Mouse (Mus musculus) embryo, embryonic 10 days (tissue): ENCODE measurements around the gene Bclaf3.
A peak's percentile ranks its signal among the peaks of the same experiment; 100 is the strongest.
"Not testable (repeated sequence)": the region's sequence is repeated elsewhere in the genome, so short reads cannot be mapped to it uniquely, and the experiment has no call there.

Source experiments
- DNase-seq: peaks from one replicate; pipeline ENCODE4 v3.0.0-alpha.2; 2015; ENCODE audit warnings: low spot score

Gene Bclaf3

DNA sequence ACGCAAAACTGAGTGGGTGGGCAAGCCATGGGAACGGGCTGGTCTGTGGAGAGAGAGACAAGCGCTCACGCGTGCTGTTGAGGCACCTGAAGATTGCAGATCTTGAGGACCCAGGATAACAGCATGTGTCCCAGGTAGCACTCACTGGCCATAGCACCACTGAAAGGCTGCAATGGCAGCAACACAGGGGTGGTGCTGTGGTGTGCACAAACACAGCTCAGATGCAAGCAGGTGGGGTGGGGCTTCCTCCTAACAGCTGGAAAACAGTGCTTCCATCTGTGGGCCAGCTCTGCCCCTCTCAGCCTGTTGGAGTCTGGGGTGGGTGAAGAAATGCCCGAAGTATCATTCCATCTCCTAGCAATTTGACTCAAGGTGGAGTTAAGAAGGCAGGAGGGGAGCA lies at the start of gene Bclaf3:
TSS of gene Bclaf3 (plus strand) at position 301 of the 400 bp plus-strand sequence.
- no peak for DNase-seq

DNA sequence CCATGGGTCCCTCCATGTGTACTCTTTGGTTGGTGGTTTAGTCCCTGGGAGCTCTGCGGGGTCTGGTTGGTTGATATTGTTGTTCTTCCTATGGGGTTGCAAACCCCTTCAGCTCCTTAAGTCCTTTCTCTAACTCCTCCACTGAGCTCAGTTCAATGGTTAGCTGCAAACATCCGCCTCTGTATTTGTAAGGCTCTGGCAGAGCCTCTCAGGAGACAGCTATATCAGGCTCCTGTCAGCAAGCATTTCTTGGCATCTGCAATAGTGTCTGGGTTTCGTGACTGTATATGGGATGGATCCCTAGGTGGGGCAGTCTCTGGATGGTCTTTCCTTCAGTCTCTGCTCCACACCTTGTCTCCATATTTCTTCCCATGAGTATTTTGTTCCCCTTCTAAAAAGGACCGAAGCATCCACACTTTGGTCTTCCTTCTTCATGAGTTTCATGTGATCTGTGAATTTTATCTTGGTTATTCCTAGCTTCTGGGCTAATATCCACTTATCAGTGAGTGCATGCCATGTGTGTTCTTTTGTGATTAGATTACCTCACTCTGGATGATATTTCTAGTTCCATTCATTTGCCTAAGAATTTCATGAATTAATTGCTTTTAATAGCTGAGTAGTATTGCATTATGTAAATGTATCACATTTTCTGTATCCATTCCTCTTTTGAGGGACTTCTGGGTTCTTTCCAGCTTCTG lies 48.1 kb upstream of the Bclaf3 start:
- not testable (repeated sequence) for DNase-seq

DNA sequence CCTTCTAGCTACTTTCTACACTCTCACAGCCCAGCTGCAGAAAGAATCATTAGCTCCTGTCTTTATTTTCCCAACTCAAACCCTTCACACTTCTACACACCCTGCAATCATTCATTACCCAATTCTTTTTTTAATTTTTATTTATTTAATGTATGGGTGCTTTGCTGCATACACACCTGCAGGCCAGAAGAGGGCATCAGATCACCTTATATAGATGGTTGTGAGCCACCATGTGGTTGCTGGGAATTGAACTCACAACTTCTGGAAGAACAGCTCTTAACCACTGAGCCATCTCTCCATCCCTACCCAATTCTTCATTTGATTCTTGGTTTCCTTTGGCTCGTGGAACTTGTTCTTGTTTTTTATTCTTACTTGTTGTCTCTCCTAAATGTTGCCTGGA lies 42.2 kb upstream of the Bclaf3 start:
- no peak for DNase-seq

DNA sequence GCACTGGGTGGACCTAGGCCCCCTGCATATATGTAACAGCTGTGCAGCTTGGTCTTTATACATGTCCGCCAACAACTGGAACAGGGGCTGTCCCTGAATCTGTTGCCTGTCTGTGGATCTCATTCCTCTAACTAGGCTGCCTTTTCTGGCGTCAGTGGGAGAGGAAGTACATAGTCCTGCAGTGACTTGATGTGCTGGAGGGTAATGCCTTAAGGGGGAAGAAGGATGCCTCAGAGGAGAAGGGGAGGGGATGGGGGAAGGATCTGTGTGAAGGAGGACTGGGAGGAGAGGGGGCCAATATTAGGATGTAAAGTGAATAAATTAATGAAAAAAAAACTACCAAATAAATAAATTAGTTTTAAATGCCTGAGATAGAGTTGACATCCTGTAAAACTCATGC lies 23.3 kb upstream of the Bclaf3 start:
- no peak for DNase-seq

DNA sequence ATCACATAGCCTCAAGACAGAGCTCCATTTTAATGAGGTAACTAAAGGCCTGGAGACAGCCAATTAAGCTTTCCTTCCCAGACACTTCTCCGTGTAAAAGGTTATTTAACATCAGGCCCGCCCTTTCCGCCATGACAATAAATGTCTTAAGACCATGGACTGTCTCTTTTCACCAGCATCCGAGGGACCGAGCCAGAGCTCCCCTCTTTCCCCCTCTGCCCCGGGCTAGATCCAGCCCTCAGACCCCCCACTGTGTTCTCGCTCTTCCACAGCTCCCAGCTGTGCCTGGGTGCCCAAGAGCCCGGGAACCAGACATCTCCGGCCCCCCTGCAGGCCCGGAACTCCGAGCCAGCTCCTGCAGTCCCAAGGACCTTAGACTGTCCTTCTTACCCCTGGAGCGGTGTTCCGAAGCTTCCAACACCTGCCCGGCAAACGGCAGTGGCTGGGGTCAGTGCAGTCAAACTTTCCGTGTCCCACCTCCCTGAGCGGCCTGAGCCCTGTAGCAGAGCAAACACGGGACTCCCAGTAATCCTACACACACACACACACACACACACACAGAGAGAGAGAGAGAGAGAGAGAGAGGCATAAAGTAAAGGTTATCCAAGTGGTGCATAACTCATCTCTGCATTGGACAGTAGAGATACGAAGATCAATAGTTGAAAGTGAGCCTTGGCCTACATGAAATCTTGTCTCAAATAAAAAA lies 18.0 kb upstream of the Bclaf3 start:
- DNase-seq = no peak

DNA sequence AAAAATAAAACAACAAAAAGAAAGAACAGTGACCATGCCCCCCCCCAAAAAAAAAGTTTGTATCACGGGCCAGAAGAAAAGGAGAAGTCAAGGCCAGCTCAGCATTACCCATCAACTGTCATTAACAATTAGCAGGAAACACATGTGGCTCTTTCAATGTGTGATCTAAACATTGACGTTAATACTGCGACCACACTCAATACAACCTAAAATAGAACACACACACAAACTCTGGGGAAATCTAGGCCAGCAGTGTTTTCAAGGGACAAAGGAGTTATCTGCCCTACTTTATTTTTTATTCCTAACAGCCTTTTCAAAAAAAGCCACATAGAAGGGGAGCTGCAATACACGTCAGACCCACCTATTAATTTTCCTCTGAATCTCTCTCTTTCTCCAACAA lies 17.4 kb upstream of the Bclaf3 start:
- no peak for DNase-seq

DNA sequence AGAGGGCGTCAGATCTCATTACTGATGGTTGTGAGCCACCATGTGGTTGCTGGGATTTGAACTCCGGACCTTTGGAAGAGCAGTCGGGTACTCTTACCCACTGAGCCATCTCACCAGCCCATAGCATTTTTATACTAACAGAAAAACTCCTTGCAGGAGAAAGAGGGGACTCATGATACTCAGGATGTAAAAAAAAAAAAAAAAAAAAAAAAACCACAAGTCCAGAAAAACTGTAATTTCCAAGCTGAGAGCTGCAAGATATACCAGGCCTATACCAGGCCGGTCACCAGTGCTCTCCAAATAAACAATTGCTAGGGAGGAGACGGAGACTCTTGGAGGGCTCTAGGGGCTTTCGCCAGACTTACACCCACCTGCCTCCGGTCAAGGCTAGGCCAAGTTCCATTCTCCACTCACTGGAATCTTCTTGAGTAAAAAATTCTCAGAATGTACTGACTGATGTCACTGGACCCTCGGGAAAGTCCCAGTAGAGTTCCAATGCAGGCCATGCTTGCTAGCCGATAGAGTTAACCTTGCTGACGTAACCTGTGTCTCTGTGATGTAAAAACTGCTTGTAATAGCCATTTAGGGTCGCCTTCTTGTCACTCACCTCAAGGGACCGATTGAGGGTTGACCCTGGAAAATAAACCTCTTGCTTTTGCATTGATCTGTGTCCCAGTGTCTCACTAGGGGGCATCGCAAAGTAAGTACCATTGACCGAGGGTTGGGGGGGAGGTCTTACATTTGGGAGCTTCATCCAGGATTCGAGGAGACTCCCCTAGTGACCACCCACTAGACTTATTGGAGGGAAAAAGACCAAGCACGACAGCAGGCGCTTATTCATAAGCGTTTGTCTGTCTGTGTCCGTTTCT lies 16.4 kb upstream of the Bclaf3 start:
- no peak for DNase-seq

DNA sequence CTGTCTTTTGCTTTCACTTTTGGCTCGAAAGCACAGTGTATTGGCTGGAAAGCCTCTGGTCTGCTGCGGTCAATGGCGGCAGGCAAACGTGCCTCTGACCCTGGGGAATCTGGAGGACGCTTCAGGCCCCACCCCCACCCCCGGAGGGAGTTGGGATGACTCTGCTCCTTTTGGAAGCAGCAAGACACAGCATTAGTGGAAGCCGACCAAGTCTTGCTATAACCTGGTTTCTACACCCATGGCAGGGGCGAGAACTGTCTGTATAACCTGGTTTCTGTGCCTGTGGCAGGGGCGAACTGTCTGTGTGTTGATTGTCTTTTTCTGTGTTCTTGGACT lies 15.8 kb upstream of the Bclaf3 start:
- no peak for DNase-seq

DNA sequence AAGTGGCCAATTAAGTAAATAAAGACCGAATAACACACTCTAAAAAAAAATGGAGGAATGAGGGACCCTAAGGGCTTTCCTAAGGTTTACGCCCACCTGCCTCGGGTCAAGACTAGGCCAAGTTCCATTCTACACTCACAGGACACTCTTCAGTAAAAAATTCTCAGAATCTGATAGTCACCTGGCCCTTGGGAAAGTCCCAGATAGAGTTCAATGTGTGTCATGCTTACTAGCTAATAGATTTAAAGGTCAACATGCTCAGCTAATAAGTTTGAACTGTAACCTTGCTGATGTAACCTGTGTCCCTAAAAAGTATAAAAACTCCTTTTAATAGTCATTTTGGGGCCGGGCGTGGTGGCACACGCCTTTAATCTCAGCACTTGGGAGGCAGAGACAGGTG lies 10.9 kb upstream of the Bclaf3 start:
- DNase-seq = no peak

DNA sequence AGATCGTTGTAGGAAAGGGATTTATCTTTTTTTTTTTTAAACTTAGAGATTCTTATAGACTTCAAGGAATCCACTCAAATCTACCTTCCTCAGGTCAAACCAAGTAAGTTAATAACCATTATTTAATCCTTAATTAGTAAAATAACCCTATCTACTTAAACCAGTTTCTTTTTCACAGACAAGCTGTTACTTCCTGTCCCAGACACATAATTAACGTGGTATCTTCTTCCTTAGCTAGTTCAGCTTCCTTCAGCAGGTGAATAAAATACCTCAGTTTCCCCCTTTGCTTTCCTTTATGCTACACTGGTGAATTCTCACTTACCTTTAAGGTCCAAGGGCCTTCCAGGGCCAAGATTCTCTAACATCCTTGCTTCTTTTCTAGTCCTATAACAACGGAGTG lies 4.7 kb upstream of the Bclaf3 start:
- DNase-seq = no peak

DNA sequence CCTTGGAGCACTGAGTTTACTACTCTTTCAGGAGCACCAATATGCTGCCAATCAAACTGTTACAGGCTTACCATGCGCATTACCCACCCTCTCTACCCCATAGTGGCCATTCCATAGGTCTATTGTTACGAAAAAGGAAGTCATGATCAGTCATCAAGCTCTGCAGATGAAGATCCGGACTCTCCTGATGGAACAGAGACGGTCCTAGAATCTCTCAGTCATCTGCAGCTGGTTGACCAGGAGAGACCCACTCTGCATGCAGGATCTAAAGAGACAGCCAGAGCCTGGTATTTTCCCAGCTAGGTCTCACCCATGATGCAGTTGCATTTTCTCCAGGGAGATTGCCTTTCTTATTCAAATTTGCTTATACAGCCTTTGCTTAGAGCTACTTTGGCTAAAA lies 3.8 kb upstream of the Bclaf3 start:
- DNase-seq = no peak

DNA sequence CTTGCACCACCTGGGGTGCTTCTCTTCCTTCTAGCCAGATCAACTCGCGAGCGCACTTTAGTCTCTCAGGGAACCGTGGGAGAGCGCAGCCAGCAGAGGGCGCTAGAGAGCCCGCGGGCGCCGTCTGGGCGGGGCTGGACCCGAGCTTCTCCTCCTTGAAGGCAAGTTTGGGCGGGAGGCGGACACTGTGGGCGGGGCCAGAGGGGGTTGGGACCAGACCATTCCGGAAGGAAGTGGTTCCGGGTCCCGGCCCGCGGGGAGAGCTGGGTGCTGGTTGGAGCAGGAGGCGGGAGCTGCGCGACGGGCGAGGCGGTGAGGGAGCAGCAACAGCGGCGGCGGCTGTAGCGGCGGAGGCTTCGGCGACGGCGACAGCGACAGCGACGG lies 5.9 kb downstream of the Bclaf3 start:
- DNase-seq = peak; percentile 89

DNA sequence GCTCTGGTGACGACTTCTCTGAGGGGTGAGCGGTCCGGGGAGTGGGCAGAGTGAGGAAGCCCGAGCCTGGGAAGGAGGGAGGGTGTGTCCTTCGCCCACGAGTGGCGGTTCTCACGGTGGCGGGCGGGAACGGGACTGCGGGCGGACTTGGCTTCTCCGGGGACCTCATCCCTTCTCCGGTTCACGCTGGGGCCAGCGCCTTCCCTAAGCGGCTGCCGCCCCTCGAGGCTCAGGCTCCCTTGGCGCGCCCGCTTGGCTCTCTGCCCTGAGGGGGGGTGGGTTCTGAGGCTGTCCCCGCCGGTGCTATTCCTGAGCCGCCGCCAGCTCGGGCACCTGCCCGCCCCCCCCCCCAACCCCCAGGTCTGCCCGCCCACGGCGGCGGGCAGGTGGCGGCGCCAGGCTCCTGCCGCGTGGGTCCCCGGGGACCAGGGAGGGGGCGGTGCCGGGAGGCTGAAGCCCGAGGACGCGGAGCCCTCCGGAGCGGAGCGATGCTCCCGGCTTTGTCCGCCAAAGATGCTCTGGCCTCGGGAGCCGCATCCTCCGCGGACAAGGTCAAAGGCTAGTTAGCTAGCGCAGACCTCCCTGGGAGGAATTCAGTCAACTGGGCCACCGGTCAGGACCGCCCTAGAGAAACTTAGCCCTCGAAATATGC lies 6.4 kb downstream of the Bclaf3 start:
- peak; percentile 23 for DNase-seq

DNA sequence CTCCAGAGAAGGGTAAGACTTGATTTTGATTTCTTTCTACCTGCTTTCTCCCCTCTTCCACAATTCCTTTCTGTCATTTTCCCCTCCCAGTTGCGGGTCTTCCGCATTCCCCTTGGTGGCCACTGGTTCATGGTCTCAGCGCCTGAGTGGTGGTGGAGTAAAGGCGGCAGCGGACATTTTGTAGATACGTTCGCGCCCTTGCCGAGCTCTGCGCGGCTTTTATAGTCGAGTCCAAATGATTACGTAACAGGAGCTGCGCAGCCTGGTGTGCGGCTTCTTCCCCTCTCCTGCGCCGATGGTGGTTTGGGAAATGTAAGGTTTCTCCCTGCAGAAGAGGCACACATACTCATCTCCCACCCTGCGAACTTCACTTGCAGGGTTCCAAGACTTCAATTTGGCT lies 15.4 kb downstream of the Bclaf3 start:
- no peak for DNase-seq

DNA sequence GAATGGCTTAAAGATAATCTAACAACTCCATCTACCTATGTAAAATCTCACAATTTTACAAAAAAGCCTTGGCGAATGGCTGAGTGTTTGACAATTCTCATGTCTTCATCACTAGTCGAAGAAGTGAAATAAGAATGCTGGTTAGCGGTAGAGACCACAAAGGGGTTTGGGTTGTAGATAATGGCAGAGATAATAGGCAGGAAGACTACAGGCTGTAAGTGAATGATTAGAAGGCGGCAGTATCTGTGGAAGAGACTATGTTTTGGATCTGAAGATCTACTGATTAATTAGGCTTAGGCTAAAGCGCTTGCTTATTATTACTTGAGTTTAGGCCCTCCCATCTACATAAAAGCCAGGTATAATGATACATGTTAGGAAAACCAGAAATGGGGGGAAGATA lies 20.6 kb downstream of the Bclaf3 start:
- DNase-seq = no peak

DNA sequence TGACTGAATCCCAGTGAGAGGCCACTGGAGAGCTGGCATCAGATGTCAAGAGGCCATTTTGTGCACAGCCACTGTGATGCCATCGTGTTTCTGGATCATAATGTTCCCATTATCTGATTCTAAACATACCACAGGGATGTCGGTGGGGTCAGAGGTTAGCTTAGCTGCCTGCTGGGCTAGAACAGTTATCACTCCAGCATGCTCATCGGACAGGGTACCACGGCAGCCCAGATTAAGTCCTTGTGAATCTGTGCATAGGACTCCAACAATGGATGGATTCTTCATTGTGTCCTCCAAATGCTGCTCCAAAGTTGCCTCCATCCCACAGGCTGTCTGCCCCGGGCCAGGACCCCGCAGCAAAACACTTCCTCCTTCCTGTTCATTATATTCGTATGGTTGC lies 58.2 kb downstream of the Bclaf3 start:
- DNase-seq = peak; percentile 4

DNA sequence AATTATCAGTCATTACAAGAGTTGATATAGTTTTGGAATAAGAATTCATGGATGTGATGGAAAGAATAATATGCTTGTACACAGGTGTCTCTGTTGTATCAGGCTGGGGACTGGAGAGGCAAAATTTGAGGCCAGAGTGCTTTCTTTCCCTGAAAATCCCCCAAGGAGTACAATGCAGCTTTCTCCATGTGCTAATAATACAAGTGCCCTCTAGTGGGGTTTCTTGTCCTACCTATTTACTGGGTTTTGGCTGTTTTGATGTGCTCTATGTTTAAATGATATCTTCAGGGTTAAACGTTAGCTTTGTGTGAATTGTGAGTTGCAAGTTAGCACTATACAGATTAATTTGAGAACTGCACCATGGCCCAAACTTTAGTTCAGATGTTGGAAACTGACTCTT lies 65.1 kb downstream of the Bclaf3 start:
- no peak for DNase-seq

DNA sequence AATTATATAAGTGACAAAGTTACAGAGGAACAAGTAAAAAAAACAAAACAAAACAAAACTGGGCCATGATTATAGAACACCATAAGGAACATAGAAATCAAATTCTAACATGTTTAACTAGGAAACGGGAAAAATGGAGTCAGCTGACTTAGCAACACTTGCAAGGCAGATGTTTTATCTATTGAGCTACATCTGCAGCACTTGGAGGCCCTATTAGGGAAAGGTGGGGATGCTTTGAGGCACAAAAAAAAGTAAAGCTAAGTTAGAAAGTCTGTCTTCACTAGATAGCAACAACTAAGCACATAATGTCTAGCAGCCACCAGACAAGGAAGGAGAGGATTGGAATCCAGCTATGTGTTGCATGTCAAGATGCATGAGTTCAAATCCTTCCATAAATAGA lies 71.0 kb downstream of the Bclaf3 start:
- DNase-seq = no peak

DNA sequence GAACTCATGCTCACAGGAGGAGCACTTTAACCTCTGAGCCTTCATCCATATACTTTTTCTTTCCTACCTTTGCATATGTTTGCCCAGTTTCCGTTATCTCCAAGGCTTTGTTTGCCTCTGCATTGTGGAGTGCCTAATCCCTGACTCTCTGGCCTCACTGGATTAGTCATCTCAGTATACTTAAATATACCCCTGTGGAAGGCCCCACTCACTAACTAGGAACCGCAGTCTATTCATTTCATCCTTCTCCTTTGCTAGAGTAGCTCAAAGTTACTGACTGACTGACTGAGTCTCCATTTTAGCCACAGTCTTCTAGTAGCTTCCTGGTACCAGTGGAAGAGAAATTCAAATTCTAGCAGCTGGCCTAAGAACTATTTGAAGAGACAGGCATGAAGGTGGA lies 78.3 kb downstream of the Bclaf3 start:
- DNase-seq = no peak

DNA sequence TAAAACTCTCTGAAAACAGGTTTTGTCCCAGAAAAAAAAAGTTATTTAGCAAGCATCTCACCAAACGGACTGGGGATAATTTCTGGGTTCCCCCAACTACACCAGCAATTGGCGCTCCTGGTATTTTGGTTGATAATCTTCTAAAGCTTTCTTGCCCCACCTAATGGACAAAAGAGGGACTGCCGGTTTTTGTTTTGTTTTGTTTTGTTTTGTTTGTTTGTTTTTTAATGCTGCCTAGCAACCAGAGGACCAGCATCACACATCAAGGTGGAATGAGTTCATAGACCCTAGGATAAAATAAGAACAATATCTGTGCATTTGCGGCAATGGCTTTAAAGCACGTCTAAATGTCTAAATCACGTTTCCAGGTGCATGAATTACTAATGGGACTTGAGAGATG lies 80.4 kb downstream of the Bclaf3 start:
- DNase-seq = peak; percentile 9

DNA sequence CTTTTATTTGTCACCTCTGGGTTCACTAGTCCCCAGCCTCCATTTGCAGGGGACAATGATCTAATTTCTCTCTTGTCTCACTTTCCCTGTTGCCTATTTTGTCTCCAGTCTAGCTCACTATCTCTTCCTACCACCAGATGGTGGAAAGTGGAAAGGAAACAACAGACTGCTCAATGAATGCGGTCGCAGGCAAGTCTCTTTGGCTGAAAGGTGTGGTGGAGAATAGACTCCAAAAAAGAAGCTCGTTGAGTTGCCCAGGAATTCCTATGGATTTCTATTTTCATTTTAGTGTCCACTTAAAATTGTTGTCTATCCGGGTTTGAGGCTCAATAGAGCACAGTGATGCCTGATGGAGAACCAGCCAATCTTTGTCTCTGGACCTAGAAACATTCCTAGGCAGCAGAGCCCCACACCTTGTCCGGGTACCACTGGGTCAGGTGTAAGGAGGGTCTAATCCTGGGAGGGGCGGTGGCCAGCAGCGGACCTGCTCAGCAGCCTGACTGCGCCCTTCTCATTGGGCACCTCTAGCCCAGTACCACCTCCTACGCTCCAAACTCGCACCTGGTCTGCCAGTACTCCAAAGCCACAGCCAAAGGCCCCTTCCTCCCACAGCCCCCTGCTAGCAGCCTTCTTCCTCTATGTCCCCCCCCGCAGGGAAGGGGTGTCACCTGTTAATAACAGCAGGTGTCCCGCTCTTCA lies 99.9 kb downstream of the Bclaf3 start:
- peak; percentile 16 for DNase-seq
